Mouse (Mus musculus): Measurements from ENCODE around the gene Mettl1.
A peak's percentile ranks its signal among the peaks of the same experiment; 100 is the strongest.
"Not testable (repeated sequence)": the region's sequence is repeated elsewhere in the genome, so short reads cannot be mapped to it uniquely, and the experiment has no call there.

Mettl1 gene

GRCm38 (mm10) chr10:127068360-127069038 is 27.3 kb downstream of the Mettl1 start:
- peak; percentile 45 for DNase-seq (ENCODE audit: low read depth, low spot score)

- peak; percentile 69 for DNase-seq (ENCODE audit: low read depth, low spot score)
Measured at GRCm38 (mm10) chr10:127069281-127070189, 28.3 kb downstream of the Mettl1 start.

DNA sequence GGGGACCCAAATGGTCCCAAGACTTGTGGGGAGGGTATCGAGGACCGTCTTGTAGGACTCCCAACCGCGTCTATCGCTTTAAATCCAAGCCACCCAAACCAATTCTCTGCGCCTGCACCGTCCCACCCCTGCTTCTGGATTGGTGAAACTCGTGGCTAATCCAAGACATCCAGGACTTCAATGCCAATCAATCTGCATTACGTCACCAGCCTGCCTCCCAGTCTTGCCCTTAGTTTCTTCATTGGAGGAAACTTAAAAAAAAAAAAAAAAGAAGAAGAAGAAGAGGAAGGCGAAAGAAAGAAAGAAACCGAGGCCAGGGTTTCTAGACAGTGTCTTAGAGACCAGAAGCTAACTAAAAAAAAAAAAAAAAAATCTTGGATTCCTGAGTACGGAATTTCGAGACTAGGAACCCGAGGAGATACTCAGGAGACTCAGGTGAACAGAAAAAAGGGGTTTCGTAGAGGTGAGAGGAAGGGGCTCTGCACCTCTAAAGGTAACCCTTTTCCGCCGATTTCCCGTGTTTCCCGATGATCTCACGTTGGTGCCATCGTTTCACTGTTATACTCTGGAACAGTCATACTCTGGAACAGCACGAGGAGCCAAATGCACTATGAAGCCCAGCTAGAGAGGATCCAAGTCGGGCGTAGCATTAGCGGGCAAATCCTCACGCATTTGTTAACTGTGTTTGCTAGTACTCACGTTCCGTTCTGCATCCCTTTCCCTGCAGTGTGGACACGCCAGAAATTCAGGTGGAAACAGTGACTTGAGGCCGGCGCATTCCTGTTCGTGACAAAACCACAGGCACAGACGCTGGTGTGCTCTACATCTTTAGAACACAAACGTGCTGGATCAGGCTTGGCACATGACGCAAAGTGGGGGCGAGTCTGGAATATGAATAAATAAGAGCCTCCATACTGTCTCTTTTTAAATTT is 29.2 kb downstream of the Mettl1 start, which contains the start of gene Tspan31:
Gene Tspan31, minus strand, starts transcription at position 75 of the 932 bp plus-strand sequence.
- peak; percentile 99 for DNase-seq (ENCODE audit: low read depth, low spot score)

DNA sequence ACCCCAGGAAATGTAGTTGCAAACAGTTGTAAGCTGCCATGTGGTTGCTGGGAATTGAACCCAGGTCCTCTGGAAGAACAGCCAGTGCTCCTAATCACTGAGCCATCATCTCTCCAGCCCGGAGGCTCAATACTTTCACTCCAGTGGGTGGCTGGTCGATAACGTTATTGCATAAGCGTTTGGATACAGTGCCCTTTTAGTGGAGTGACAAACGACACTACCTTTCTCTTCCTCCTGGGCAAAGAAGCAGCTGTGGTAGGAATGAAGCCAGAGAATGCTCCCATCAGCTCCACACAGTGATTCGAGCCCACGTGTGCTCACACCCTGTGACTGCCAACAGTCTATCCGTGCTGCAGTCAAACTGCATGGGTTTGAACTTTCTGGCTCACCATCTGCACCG is 30.0 kb downstream of the Mettl1 start:
- DNase-seq (ENCODE audit: low read depth, low spot score) = no peak

DNA sequence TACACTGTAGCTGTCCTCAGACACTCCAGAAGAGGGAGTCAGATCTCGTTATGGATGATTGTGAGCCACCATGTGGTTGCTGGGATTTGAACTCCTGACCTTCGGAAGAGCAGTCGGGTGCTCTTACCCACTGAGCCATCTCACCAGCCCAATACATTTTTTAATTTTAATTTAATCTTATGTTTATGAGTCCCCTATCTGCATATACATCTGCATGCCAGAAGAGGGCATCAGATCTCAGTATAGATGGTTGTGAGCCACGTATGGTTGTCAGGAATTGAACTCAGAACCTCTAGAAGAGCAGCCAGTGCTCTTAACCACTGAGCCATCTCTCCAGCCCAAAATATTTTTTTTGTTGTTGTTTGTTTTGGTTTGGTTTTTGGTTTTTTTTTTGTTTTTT is 31.1 kb downstream of the Mettl1 start:
- DNase-seq (ENCODE audit: low read depth, low spot score) = not testable (repeated sequence)

- DNase-seq (ENCODE audit: low read depth, low spot score) = not testable (repeated sequence)
Measured at GRCm38 (mm10) chr10:127072969-127073368, 31.8 kb downstream of the Mettl1 start.

DNA sequence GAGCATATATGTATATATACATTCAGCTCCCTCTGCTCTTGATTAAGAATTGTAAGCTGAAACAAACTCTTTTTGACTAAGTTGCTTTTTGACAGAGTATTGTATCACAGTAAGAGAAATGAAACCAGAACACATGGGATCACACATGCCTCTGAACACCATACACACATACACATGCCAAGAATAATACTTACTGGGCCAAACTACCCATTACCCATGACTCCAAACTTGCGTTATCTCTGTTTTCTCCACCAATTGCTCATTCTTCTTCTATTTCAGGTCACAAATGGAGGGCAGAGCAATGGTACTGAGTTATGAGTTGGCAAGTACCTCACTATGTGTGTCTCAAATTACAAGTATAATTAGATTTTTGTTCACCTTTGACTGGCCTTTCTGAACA is 32.8 kb downstream of the Mettl1 start:
- peak; percentile 66 for DNase-seq (ENCODE audit: low read depth, low spot score)

DNA sequence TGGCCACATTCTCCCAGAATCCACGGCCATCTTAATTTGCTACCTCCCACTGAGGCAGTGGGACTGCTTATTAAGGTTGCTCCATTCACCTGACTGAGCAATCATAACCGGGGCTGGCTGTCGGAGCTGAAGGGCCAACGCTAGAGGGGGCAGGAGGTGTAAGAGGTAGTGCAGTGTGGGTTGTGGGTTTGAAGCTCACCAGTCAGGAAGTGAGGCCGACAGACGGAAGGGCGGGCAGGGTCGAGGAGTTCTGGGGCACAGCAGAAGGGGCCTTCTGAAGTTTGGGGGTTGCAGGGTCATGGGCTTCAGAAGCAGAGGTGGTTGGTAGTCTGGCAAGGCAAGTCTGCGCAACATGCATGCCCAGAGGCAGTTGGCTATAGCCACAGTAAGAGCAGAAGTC is 33.9 kb downstream of the Mettl1 start, which contains the start of gene Agap2:
Gene Agap2, plus strand, starts transcription at position 205 of the 400 bp plus-strand sequence.
- DNase-seq (ENCODE audit: low read depth, low spot score) = no peak

- DNase-seq (ENCODE audit: low read depth, low spot score) = no peak
Measured at GRCm38 (mm10) chr10:127075651-127076050, 34.4 kb downstream of the Mettl1 start.

GRCm38 (mm10) chr10:127076082-127076481 is 34.9 kb downstream of the Mettl1 start:
- no peak for DNase-seq (ENCODE audit: low read depth, low spot score)

- no peak for DNase-seq (ENCODE audit: low read depth, low spot score)
Measured at GRCm38 (mm10) chr10:127077515-127077914, 36.3 kb downstream of the Mettl1 start.

- DNase-seq (ENCODE audit: low read depth, low spot score) = no peak
Measured at GRCm38 (mm10) chr10:127078001-127078676, 36.9 kb downstream of the Mettl1 start.

GRCm38 (mm10) chr10:127078677-127079575 is 37.7 kb downstream of the Mettl1 start:
- DNase-seq (ENCODE audit: low read depth, low spot score) = no peak

GRCm38 (mm10) chr10:127079665-127080391 is 38.6 kb downstream of the Mettl1 start:
- DNase-seq (ENCODE audit: low read depth, low spot score) = no peak

DNA sequence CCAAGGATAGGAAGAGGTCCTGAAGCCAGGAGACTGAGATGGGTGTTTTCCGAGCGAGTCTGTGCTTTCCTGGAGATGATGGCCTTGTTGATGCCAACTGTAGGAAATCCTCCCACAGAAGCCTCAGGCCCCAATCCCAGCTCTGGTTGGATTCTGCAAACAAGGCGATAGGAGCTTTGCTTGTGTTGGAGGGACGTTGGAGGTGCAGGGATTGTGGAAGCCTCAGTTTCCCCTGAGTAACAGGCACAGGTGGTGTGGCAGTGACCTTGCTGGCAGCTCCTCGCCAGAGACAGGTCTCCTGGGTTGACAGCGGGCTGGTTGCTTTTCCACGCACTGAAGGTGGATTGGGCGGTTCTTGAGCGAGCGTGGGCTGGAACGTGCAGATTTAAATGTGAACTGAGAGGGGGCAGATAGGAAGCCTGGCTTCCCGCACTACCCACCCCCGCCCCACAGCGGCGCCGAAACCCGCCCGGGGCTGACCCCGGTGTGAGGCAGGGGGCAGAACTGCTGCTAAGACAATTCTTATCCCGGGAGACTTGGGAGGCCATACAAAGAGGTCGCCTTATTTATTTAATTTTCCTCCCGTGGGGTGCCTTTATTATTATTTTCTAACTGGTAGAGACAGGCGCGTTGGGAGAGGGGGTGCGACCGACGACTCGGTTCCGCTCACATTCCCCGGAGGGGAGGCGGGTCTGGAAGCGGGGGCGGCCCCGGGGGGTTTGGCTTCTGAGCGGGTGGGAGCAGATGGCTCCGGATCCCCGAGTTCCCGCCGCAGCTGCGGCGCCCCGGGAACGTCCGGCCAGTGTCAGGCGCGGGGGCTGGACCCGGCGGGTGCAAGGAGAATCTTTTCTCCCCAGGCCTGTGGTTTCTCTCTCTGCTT is 39.9 kb downstream of the Mettl1 start:
- no peak for DNase-seq (ENCODE audit: low read depth, low spot score)

DNA sequence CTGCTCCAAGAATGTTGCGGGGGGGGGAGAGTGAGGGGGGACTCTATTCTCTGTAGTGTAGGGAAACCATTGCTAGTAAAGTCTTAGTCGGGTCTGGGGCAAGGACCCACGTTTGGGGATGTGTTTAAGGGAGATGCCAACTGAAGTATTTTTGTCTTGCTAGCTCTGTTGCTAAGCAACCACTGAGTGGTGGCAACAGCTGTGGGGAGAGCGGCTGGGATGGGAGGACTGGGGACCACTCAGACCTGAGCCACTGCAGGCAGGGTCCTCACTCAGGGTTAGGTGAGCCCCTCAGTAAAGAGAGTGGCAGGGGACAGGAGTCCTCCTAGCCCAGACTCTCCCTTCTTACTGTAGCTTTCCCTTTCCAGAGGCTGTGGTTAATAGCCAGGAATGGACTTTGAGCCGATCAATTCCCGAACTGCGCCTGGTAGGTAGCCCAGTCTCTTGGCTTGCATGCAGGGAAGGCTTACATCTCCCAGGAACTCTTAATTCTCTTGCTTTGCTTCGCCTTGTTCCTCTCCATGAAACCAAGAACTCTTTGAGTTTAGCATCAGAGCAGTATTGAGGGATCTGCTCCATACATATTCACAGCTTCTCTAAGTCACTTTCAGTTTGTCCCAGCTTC is 40.9 kb downstream of the Mettl1 start:
- no peak for DNase-seq (ENCODE audit: low read depth, low spot score)

DNA sequence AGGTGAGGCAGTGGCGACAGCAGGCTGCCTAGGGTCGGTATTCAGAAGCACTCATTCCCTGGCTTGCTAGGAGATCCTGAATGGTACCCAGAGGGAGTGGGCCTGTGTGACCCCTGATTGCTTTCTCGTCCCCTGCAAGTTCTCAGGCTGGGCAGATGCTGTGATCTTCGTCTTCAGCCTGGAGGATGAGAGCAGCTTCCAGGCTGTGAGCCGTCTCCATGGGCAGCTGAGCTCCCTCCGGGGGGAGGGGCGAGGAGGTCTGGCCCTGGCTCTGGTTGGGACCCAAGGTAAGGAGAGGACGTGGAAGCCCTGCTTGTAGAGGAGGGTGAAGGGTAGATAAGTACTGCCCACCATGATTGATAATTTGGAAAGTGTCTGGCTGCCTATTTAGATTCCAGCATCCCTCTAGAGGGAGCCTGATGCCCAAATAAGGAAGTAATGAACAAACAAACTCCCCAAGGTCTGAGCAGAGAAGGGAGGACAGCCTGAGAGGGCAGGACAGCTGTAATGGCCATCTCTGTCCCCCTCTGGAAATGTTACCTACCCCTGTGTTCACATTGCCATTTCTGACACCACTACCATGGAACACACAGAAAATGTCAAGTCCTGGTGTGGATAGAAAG is 42.2 kb downstream of the Mettl1 start:
- no peak for DNase-seq (ENCODE audit: low read depth, low spot score)
